Mouse (Mus musculus) neutrophil, adult 83 days (primary cell): Measurements from ENCODE around the gene Olfr510. TPM values are rescaled to one million over a fixed set of nuclear protein-coding genes. Genes with fewer than 3 reads are reported as not detected.

ENCODE experiments used
- total RNA-seq, 2 experiments: library from RNA; stranded (reverse); gene quantifications; one replicate each; pipeline ENCODE4 v1.2.4; 2023

Gene Olfr510
- total RNA-seq: not detected

DNA sequence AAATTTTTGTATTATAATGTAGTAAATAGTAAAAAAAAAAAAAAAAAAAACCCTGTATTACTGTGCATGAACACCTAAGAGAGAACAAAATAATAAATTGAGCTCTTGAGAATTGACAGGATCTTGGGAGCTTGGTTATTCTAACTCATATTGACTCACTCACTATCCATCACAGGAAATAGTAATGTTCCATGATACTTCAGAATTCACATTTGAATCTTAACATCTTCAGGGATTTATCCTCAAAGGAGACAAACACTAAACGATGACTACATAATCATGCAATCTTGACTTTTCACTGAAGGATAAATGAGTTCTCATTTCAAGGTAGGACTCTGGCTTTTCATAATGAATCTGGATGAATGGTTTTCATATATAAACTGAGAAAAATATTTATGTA, at the start of gene Olfr510:
Olfr510 (plus strand) TSS at position 301 of the 400 bp plus-strand sequence.

DNA sequence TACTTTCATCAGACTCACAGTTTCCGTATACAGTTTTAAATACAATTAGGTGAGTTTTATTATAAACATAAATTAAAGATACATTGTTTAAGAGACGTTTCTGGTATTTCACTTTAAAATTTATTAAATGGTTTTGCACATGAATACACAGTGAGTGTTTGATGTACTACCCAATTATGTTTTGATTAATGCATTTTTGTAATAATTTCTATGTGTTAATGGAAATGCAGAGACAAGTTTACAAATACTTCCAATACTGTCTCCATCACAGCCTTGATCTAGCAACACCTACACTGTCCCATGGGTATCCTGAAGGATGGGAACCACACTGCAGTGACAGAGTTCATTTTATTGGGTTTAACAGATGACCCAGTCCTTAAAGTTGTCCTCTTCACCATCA, 44.7 kb upstream of the Olfr510 start, which contains the start of gene Olfr507:
Olfr507 (plus strand) TSS at position 301 of the 400 bp plus-strand sequence.

GRCm38 (mm10) chr7:108629694-108630093, 36.5 kb upstream of the Olfr510 start, which contains the start of gene Olfr508:
Gene Olfr508, plus strand, starts transcription at chr7:108629994.

DNA sequence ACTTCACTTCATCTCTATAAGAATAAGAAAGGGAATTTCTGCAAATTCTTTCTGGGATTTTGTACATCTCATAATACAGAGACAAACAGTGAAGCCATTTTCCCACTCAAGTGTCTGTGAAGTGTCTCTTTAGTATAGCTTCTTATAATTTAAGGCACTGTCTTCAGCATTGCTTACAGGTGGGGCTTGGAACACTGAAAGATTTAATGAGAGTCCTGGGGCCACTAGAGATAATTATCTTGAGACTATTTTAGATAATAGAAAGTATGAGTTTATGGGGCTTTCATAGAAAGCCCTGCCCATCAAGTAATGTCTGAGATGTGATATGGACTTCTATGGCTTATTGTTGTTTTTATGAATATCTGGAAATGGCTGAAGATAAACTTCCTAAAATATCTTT, 14.4 kb upstream of the Olfr510 start, which contains the start of gene Olfr509:
Olfr509 (minus strand) TSS at position 101 of the 400 bp plus-strand sequence.

GRCm38 (mm10) chr7:108713020-108713419, 46.8 kb downstream of the Olfr510 start, which contains the start of gene Olfr512:
Gene Olfr512, plus strand, starts transcription at chr7:108713320.

Other genes with a start within 250 kb of the Olfr510 start
- gene Olfr497, start 246.0 kb upstream of the Olfr510 start, total RNA-seq: not detected
- not detected for gene Olfr498, start 201.1 kb upstream of the Olfr510 start, total RNA-seq
- gene Olfr502, start 141.4 kb upstream of the Olfr510 start, total RNA-seq: not detected
- not detected for gene Olfr503, start 121.9 kb upstream of the Olfr510 start, total RNA-seq
- gene Olfr504, start 100.6 kb upstream of the Olfr510 start, total RNA-seq: not detected
- not detected for gene Olfr506, start 55.6 kb upstream of the Olfr510 start, total RNA-seq
- not detected for gene Olfr507, start 44.6 kb upstream of the Olfr510 start, total RNA-seq
- not detected for gene Olfr508, start 36.4 kb upstream of the Olfr510 start, total RNA-seq
- not detected for gene Olfr509, start 14.5 kb upstream of the Olfr510 start, total RNA-seq
- gene Olfr512, start 46.9 kb downstream of the Olfr510 start, total RNA-seq: not detected
- gene Olfr513, start 84.6 kb downstream of the Olfr510 start, total RNA-seq: not detected
- not detected for gene Olfr514, start 159.6 kb downstream of the Olfr510 start, total RNA-seq
- gene Olfr516, start 184.1 kb downstream of the Olfr510 start, total RNA-seq: not detected
- gene Olfr517, start 206.0 kb downstream of the Olfr510 start, total RNA-seq: not detected
- gene Olfr518, start 218.6 kb downstream of the Olfr510 start, total RNA-seq: not detected
- gene Olfr519, start 228.0 kb downstream of the Olfr510 start, total RNA-seq: not detected